Mouse (Mus musculus) lung, adult 18-20 months (tissue): ENCODE measurements around the gene Agrn.
"Not testable (repeated sequence)": the region's sequence is repeated elsewhere in the genome, so short reads cannot be mapped to it uniquely, and the experiment has no call there.

Experiments used
- DNase-seq, 2 experiments: peaks; one replicate each; pipeline ENCODE4 v3.0.0; 2022; ENCODE audit warnings: mixed read lengths in 2 of 2

The Agrn gene

DNA sequence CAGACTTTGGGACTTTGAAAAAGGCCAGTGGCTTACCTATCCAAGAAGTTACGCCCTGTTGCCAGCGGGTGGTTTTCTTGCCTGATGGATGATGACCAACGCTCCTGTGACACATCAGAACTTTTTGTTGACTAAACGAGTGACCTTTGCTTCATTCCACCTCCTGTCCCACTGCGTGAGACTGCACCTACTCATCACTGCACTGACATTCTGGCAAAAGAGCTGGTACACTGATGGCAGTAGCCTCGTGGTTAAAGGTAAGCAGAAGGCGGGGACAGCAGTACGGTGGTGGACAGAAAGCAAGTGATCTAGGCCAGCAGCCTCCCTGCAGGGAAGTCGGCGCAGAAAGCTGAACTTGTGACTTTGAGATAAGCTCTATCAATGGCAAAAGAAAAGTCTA, 46.4 kb downstream of the Agrn start:
- DNase-seq = not testable (repeated sequence)

DNA sequence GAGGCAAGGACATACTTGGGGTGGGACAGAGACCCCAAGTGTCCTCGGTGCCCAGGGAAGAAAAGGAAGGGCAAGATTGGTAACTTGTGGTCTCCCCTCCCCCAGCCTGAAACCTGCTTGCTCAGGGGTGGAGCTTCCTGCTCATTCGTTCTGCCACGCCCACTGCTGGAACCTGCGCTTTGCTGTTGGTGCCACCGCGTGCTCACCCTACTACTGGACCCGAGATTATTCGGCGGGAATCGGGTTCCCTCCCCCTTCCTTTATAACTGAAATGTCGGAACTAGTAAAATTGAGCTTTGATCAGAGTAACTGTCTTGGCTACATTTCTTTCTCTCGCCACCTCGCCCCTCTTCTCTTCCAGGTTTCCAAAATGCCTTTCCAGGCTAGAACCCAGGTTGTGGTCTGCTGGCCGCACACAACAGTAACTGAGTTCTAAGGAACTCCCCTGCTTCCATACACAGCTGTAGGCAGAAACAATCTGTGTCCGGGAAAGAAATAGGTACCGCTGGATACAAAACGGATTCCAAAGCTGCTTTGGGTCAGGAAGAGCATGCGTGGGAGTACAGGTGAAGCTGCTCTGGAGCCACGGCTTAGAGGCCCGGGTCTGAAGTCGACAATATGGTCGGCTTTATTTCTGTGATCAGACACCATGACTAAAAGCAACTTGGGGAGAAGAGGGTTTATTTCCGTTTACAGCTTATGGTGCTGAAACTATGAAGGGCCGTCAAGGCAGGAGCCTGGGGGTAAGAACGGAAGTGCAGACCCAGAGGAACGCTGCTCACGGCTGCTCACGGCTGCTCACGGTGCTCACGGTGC, 60.8 kb downstream of the Agrn start:
- DNase-seq = no peak

DNA sequence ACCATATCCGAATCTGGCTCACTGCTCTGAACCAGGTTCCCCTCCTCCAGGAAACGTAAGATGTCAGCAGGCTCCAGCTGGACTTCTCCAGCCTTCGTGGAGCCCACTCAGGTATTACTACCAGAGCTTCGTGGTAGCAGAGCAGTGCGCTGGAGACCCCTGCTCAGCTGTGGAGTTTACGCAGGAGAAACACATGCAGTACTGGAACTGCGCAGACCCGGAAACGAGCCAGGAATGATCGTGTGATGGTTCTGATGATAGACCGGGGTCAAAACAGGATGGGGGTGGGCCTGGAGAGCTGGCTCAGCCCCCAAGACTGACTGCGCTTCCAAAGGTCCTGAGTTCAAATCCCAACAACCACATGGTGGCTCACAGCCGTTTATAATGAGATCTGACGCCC, 61.5 kb downstream of the Agrn start:
- no peak for DNase-seq

DNA sequence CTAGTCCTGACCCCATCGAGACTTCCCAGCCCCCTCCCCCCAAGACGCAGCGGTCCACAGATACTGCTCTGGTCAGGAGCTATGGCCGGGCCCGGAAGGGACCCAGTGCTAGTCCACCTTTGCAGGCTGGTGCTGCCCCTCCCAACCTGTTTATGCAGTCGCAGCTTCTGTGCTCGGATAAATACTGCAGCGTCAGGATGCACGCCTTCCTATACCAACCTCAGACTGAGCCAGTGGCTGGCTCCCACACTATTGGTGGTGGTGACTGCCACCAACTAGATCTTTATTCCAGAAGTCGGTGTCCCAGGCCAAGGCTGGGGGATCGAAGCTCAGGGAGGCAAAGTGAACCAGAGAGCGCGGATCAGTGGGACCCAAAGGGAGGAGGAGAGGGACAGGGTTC, 62.2 kb downstream of the Agrn start:
- no peak for DNase-seq

DNA sequence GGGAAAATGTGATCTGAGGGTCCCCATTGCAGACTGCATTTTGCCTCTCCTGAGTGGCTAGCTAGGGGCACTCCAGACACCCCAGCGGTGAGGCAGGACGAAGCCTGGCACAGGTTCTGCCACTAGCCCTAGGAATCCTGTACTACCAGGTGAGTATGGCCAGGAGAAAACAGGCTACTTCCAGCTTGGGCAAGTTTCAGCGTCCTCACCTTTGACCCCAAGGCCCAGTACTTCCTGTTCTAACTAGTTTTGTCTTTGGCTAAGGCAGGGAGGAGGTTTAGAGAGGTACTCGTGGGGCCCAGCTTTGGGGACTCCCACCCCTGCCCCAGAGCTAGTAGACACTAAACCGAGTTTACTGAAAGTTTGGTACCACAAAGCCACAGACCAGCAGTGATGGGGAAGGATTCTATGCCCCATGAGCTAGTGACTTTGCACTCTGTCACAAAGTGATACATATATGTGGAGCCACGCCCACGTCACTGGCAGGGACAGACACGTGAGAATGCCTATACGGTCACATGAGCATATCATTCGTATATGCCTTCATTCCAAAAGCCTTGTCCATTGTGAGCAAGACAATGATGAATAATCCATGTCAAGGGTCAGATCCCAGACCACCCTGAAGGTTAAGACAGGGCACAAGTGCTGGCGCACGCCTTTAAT, 63.2 kb downstream of the Agrn start:
- DNase-seq = no peak

DNA sequence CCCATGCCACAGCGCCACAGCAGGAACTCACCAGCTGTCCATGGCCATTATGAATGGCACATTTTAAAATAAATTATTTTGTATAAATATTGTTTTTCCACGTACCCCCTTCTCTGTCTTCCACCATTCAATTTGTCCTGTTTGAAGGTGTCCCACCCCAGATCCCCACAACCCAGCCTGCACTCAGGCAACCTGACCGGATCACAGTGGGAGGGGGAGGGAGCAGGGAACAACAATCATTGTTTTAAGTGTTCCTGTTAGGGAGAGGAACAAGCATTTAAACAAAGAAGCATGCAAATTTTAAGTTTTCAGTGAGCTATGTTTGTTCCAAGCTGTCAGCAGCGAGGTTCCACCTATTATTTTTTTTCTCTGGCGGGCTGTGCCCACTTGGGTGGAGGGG, 64.0 kb downstream of the Agrn start:
- DNase-seq = no peak

DNA sequence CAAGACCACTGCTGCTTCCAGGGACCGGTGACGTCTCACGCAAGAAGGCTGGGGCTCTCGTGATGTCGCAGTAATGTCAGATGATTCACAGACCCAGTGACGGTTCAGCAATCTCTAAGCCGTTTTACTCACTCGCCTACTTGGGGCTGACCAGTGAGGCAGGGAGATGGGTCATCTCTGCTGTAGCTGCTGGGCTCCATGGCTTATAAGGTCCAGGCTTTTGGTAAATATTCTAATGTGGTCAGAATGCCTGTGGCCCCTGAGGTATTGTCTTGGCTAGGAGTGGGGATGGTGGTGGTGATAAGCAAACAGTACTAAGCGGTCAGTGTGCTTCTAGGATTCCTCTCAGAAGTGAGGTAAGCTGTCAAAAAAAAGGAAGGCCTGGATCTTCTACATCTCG, 66.3 kb downstream of the Agrn start:
- no peak for DNase-seq

DNA sequence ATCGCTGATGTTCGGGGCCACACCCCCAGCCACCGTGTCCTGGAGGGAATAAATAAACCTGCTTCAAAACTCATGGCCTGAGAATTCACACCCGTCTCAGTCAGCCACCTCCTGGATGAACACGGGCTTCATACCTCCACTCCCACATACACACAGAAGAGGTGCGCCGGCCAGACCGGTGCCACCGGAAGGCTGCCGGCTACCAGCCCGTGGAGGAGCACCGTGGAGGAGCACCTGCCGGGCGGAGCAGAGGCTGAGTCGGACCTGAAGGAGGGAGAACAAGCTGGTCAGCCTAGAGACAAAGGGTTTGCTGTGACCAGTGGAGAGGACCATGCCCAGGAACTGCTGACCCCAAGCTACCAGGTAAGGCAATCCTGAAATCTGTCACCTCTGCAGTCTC, 66.9 kb downstream of the Agrn start, which contains the start of gene Rnf223:
Gene Rnf223 (plus strand): TSS at position 78 of the 400 bp plus-strand sequence.
- DNase-seq = no peak

DNA sequence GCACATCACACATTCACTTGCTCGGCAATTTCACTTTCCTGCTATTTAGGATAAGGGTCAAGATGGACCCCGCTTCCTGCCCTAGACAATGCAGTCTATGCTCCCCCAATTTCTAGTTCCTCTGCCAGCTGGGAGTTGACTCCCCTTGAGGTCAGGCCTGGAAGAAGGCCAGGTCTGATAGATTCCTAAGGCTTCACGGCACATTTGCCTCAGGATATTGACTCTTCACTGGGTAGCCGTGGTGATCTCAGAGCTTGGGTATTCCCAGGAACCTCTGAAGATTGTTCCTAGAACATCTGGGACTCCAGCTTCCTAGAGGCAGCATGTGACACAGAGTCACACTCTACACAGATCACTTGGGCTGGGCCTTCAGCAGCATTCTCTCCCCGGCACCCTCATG, 68.5 kb downstream of the Agrn start:
- no peak for DNase-seq

DNA sequence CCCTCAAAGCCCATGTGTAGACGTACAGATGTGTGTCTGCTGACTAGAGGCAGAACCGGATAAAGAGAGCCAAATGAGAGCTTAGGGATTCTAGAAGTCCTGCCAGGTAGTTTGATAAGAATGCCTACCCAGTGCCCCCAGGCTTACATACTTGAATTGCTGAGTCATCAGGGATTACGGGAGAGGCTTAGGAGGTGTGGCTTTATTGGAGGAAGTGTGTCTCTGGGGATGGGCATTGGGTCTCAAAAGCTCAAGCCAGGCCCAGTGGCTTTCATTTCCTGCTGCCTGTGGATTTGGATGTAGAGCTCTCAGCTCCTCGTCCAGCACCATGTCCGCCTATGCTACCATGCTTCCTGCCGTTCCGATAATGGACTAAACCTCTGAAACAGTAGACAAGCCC, 70.4 kb downstream of the Agrn start:
- DNase-seq = no peak

DNA sequence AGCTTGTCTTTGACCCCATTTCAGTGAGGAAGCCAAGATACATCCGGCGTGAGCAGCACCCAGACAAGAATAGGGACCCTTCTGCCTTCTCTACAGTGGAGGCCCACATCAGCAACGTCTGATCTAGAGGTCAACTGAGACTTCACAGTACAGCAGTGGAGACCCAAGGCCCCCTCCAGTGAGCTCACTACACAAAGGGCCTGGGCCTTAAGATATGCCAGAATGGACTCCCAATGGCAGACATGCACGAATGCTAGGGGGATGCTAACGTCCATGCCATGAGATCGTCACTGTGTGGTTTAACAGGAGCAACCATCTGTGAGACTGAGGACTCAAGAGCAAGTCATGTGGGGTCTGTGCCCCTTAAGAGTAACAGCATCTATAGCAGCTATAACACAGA, 71.9 kb downstream of the Agrn start:
- no peak for DNase-seq

DNA sequence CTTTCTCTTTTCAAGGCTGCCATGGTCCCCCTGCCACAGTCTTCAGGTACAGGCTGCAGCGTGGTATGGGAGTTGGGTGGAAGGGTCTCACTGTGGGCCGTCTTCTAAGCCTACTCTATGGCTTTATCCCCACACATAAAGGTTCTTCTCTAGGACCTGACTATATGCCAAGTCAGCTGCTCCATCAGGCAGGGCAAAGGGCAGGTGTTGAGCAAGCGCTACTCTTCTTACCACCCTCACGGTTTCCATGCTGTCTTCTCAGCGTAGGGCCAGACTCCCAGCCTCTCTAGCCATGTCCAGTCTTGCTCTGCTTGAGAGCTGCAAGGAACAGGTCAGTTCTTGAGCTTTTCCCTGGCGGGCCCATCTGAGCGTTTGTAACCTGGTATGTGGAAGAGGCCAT, 73.2 kb downstream of the Agrn start:
- DNase-seq = no peak
